Mouse (Mus musculus): ENCODE measurements at regions not wholly inside any gene's neighbourhood (a gene's known extent, or its start where the extent isn't known, plus 50 kb on each side); places are given as distances from the start of the nearest gene placed in this dataset.
"Not testable (repeated sequence)": the region's sequence is repeated elsewhere in the genome, so short reads cannot be mapped to it uniquely, and the experiment has no call there.

GRCm38 (mm10) chr7:137698501-137698900 lies 261.1 kb downstream of the Glrx3 start:
- TF ChIP-seq TAL1 (IDR thresholded peaks at IDR 0.05; ENCODE audit: low read length); CTCF (IDR thresholded peaks at IDR 0.05 in 2 of 3, conservative IDR thresholded peaks at IDR 0.05 in 1 of 3; ENCODE audit: control insufficient read depth in 1 of 3, insufficient read depth in 1 of 3, low read depth in 2 of 3, low read length in 3 of 3, poor library complexity in 1 of 3, severe bottlenecking in 1 of 3); POLR2AphosphoS2 (IDR thresholded peaks at IDR 0.05; ENCODE audit: low read length); EP300 (IDR thresholded peaks at IDR 0.05; ENCODE audit: low read depth in 1 of 2, low read length in 2 of 2); CHD2 (IDR thresholded peaks at IDR 0.05; ENCODE audit: low read length); SIN3A (IDR thresholded peaks at IDR 0.05; ENCODE audit: low read length); RAD21 (IDR thresholded peaks at IDR 0.05; ENCODE audit: low read depth, low read length); BHLHE40 (IDR thresholded peaks at IDR 0.05; ENCODE audit: borderline replicate concordance, low read depth, low read length); NRF1 (IDR thresholded peaks at IDR 0.05; ENCODE audit: insufficient read depth, low read depth, low read length, poor library complexity, severe bottlenecking): not testable (repeated sequence)
